Mouse (Mus musculus): ENCODE measurements around the gene Lclat1.

DNA sequence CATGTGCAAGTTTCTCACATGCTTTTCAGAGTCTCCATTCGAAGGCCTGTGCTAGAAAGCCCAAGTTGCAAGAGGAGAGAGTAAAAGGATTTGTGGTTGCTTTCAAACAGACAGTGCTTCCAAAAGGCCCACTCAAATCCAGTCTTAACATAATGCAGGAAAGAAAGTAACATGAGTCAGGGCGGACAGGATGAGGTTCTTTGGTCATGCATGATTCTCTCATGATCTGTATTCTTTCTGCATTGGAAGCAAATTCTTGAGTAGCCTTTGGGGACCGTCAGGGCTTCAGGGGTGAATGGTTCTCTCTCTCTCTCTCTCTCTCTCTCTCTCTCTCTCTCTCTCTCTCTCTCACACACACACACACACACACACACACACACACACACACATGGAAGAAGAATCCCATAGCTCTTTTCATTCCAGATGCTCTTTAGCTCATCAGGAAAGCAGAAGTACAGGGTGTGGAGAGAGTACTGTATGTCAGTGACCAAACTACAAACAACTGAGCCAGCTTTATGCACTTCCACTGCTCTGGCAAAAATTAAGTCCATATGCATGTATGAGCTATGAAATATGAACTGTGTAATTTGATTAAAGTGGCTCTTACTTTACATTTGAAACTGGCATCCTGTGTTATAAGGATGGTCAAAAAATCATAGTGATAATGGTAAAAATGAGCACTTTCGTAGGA lies 25.1 kb upstream of the Lclat1 start:
- TF ChIP-seq CTCF (IDR thresholded peaks at IDR 0.05; ENCODE audit: low read depth, low read length), result no peak
- no peak for TF ChIP-seq POLR2A (IDR thresholded peaks at IDR 0.05; ENCODE audit: borderline replicate concordance, low read depth, low read length)

All from bone marrow macrophage, adult 2 months (primary cell).